Mouse (Mus musculus): ENCODE data around the gene Agbl1. TPM values are rescaled to one million over a fixed set of nuclear protein-coding genes. Genes with fewer than 3 reads are reported as not detected.

The Agbl1 gene
- total and polyA plus RNA-seq, 3 experiments: not detected

DNA sequence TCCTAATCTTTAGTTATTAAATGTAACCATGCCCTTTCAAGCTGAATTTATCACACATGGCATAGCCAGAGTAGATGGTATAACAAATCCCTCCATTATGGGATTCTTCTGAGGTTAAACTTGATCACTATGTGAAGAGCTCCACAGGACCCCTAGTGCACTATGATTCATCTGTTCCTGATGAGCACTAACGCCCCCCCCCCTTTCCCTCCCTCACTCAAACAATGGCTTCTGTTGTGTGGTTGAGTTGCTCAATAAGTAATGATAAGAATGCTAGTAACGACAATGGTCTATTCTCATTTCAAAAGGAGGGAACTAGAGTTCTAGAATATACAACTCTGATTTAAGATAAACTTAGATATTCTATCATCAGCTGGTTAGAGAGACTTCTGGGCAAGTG, 560.4 kb downstream of the Agbl1 start:
- DNase-seq (ENCODE audit: extremely low read depth): no peak
- Histone ChIP-seq H3K27ac (ENCODE audit: insufficient read depth, low read depth) (no peak overlapping the region), H3K79me2 (replicated peaks; ENCODE audit: control insufficient read depth, extremely low read depth, insufficient read depth, poor library complexity, severe bottlenecking) (no peaks in the 10 kb centered on the region), H3K27me3 (replicated peaks) (peaks cover 19% of the 10 kb centered on the region), H3K9ac (ENCODE audit: insufficient read depth, low read depth) (no peak overlapping the region), H3K4me1 (ENCODE audit: control insufficient read depth in 1 of 2, insufficient read depth in 2 of 2) (no peaks in the 10 kb centered on the region), H3K9me3 (replicated peaks; ENCODE audit: low read length) (no peaks in the 10 kb centered on the region), H3K4me2 (ENCODE audit: insufficient read depth, low read depth, poor library complexity, severe bottlenecking) (no peak overlapping the region), H3K36me3 (replicated peaks in 1 of 2; ENCODE audit: control insufficient read depth in 1 of 2, insufficient read depth in 1 of 2, low read length in 1 of 2) (no peaks in the 10 kb centered on the region), H3K4me3 (replicated peaks in 1 of 3; ENCODE audit: low read depth in 2 of 3, low read length in 2 of 3, poor library complexity in 1 of 3) (no peak overlapping the region)
- in situ Hi-C loops (cut with MboI; ENCODE audit: low pct_ligation_motif_present, low pct_unique_long_range_greater_than_20kb, low sequenced_read_pairs) (no loop called here), dilution Hi-C loops (cut with MboI; ENCODE audit: extremely low pct_ligation_motif_present, extremely low pct_unique_long_range_greater_than_20kb, low sequenced_read_pairs) (no loop called here)
- TF ChIP-seq SIN3A (IDR thresholded peaks at IDR 0.05; ENCODE audit: low read length) (no peak), IRF4 (IDR thresholded peaks at IDR 0.05; ENCODE audit: low read depth, low read length) (no peak), CHD2 (IDR thresholded peaks at IDR 0.05; ENCODE audit: low read length) (no peak), NRF1 (IDR thresholded peaks at IDR 0.05; ENCODE audit: low read depth, low read length) (no peak), RCOR1 (conservative IDR thresholded peaks at IDR 0.05; ENCODE audit: low read depth, low read length) (no peak), USF1 (IDR thresholded peaks at IDR 0.05; ENCODE audit: low read depth, low read length) (no peak), ELF1 (IDR thresholded peaks at IDR 0.05; ENCODE audit: low read depth, low read length) (no peak), MAZ (IDR thresholded peaks at IDR 0.05; ENCODE audit: low read depth, low read length) (no peak), TBP (conservative IDR thresholded peaks at IDR 0.05; ENCODE audit: low read depth, low read length) (no peak), MAFK (IDR thresholded peaks at IDR 0.05; ENCODE audit: insufficient replicate concordance, low read length) (no peak), ZKSCAN1 (IDR thresholded peaks at IDR 0.05; ENCODE audit: borderline replicate concordance, low read depth, low read length) (no peak), E2F4 (IDR thresholded peaks at IDR 0.05; ENCODE audit: insufficient replicate concordance, low read depth, low read length) (no peak), RAD21 (IDR thresholded peaks at IDR 0.05; ENCODE audit: low read depth, low read length) (no peak), BHLHE40 (IDR thresholded peaks at IDR 0.05; ENCODE audit: low read depth, low read length) (no peak), MYC (IDR thresholded peaks at IDR 0.05; ENCODE audit: low read depth, low read length) (no peak)

DNA sequence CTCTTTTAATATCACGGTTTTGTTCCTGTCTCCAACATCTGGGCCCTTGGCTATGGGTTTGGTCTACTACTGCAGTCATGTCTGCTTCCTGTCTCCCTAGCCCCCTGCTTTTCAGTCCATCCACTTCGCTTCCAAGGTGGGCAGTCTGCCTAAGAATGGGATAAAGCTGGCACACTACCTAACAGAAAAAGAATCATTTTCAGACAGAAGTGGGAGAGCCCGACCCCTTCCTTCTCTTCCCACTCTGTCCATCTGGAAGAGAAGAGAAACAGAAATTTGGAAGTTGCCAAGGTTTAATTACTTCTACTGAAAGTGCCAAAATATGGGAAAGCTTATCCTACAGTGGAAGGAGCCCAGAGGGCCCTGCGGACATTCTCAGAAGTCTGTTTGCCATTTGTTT, 561.6 kb downstream of the Agbl1 start:
- in situ Hi-C loops (cut with MboI; ENCODE audit: low pct_ligation_motif_present, low pct_unique_long_range_greater_than_20kb, low sequenced_read_pairs): no loop called here

More for the DNA sequence above, 561.6 kb downstream of the Agbl1 start:
- Histone ChIP-seq H3K27me3 (replicated peaks) (peaks cover 24% of the 10 kb centered on the region), H3K4me2 (ENCODE audit: insufficient read depth, low read depth, poor library complexity, severe bottlenecking) (no peak overlapping the region), H3K9me3 (replicated peaks; ENCODE audit: low read length) (no peaks in the 10 kb centered on the region), H3K79me2 (replicated peaks; ENCODE audit: control insufficient read depth, extremely low read depth, insufficient read depth, poor library complexity, severe bottlenecking) (no peaks in the 10 kb centered on the region), H3K27ac (ENCODE audit: insufficient read depth, low read depth) (no peak overlapping the region), H3K4me3 (replicated peaks in 1 of 3; ENCODE audit: low read depth in 2 of 3, low read length in 2 of 3, poor library complexity in 1 of 3) (no peak overlapping the region), H3K4me1 (ENCODE audit: control insufficient read depth in 1 of 2, insufficient read depth in 2 of 2) (no peaks in the 10 kb centered on the region), H3K36me3 (replicated peaks in 1 of 2; ENCODE audit: control insufficient read depth in 1 of 2, insufficient read depth in 1 of 2, low read length in 1 of 2) (no peaks in the 10 kb centered on the region), H3K9ac (ENCODE audit: insufficient read depth, low read depth) (no peak overlapping the region)
- dilution Hi-C loops (cut with MboI; ENCODE audit: extremely low pct_ligation_motif_present, extremely low pct_unique_long_range_greater_than_20kb, low sequenced_read_pairs): no loop called here
- no peak for TF ChIP-seq PAX5 (IDR thresholded peaks at IDR 0.05; ENCODE audit: low read length)
- TF ChIP-seq ZC3H11A (IDR thresholded peaks at IDR 0.05; ENCODE audit: low read depth, low read length): no peak
- no peak for TF ChIP-seq UBTF (IDR thresholded peaks at IDR 0.05; ENCODE audit: low read depth, low read length)
- no peak for TF ChIP-seq MAX (IDR thresholded peaks at IDR 0.05; ENCODE audit: low read length)
- TF ChIP-seq SMC3 (IDR thresholded peaks at IDR 0.05; ENCODE audit: low read depth, low read length): no peak
- no peak for TF ChIP-seq TBP (conservative IDR thresholded peaks at IDR 0.05; ENCODE audit: low read depth, low read length)
- no peak for DNase-seq (ENCODE audit: extremely low read depth)

All from CH12.LX (cell line).